In genomic region chr3:93444343-93445164, GRCm38 (mm10) we compare ENCODE assay signal across 8 mouse cellular contexts. TPM values are rescaled to one million over a fixed set of nuclear protein-coding genes. Genes with fewer than 3 reads are reported as not detected.
DNase-seq lines count a peak whose midpoint lies in the region; ATAC-seq and TF ChIP-seq lines count a peak whose summit lies in the region.

No protein-coding gene starts in this region.

- peak; percentile 61 for DNase-seq in CD4-positive, CD25-positive, alpha-beta regulatory T cell, adult 2 months (ENCODE audit: low read depth, low spot score)
- peak; percentile 94 for DNase-seq in brain, embryonic 14.5 days (ENCODE audit: low read depth)
- peak; percentile 85 for DNase-seq in forebrain, postnatal 0 days
- DNase-seq in heart, postnatal 25 days (ENCODE audit: low spot score): peak; percentile 36
- peak; percentile 47 for DNase-seq in large intestine, adult 2 months (ENCODE audit: low read depth, low spot score)
- DNase-seq in liver, postnatal 0 days: peak; percentile 55
- peak; percentile 36 for DNase-seq in thymus, postnatal 14 days

- 3% methylated on average over 56 of the region's 56 CpGs for WGBS in forebrain, postnatal 0 days
- under 1% methylated on average over 56 of the region's 56 CpGs for WGBS in large intestine, adult 2 months
- 1% methylated on average over 56 of the region's 56 CpGs for WGBS in liver, postnatal 0 days (ENCODE audit: insufficient replicate concordance)
- under 1% methylated on average over 56 of the region's 56 CpGs for WGBS in neural tube, embryonic 13.5 days

- ATAC-seq in forebrain, postnatal 0 days: peak; percentile 86
- ATAC-seq in liver, postnatal 0 days: peak; percentile 73
- peak; percentile 89 for ATAC-seq in neural tube, embryonic 13.5 days (ENCODE audit: low read depth)

- no peak for TF ChIP-seq POLR2A in brain, embryonic 14.5 days (IDR thresholded peaks at IDR 0.05; ENCODE audit: borderline replicate concordance, extremely low read depth, insufficient read depth, insufficient read length, poor library complexity, severe bottlenecking)

- peak overlapping the region; percentile 53 for H3K9ac ChIP-seq in forebrain, postnatal 0 days
- H3K9ac ChIP-seq in liver, postnatal 0 days (replicated peaks): peak overlapping the region; percentile 11; the same call in 1 of the 2 replicates
- H3K9ac ChIP-seq in neural tube, embryonic 13.5 days: peak overlapping the region; percentile 69

- no peaks in the 10 kb centered on the region for H3K4me1 ChIP-seq in forebrain, postnatal 0 days (ENCODE audit: insufficient read depth)
- H3K4me1 ChIP-seq in liver, postnatal 0 days (ENCODE audit: insufficient read depth): peaks cover 19% of the 10 kb centered on the region
- H3K4me1 ChIP-seq in neural tube, embryonic 13.5 days (replicated peaks): peaks cover 47% of the 10 kb centered on the region

- no peaks in the 10 kb centered on the region for H3K36me3 ChIP-seq in forebrain, postnatal 0 days (ENCODE audit: insufficient read depth)
- H3K36me3 ChIP-seq in liver, postnatal 0 days (replicated peaks; ENCODE audit: insufficient read depth, low read length): no peaks in the 10 kb centered on the region
- no peaks in the 10 kb centered on the region for H3K36me3 ChIP-seq in neural tube, embryonic 13.5 days

- intact Hi-C loops in heart, postnatal 25 days (cut with DNase I): no loop called here

- peaks cover 26% of the 10 kb centered on the region for H3K27me3 ChIP-seq in forebrain, postnatal 0 days (ENCODE audit: insufficient read depth, low read length)
- H3K27me3 ChIP-seq in liver, postnatal 0 days (ENCODE audit: insufficient read depth, low read length): peaks cover 60% of the 10 kb centered on the region
- H3K27me3 ChIP-seq in neural tube, embryonic 13.5 days: peaks cover 64% of the 10 kb centered on the region

- H3K4me2 ChIP-seq in forebrain, postnatal 0 days (ENCODE audit: low read depth): peak overlapping the region; percentile 93
- H3K4me2 ChIP-seq in liver, postnatal 0 days (ENCODE audit: low read depth, low read length): peak overlapping the region; percentile 87
- peak overlapping the region; percentile 95 for H3K4me2 ChIP-seq in neural tube, embryonic 13.5 days

- no peak for TF ChIP-seq CTCF in brain, embryonic 14.5 days (IDR thresholded peaks at IDR 0.05; ENCODE audit: borderline replicate concordance, extremely low read depth, insufficient read depth, insufficient read length)
- TF ChIP-seq CTCF in forebrain, postnatal 0 days (IDR thresholded peaks at IDR 0.05; ENCODE audit: low read depth): no peak; the same call in 1 of the 2 replicates
- no peak for TF ChIP-seq CTCF in liver, postnatal 0 days (IDR thresholded peaks at IDR 0.05; ENCODE audit: low read depth)

- peak overlapping the region; percentile 80 for H3K27ac ChIP-seq in forebrain, postnatal 0 days (ENCODE audit: low read depth, low read length)
- no peak overlapping the region for H3K27ac ChIP-seq in liver, postnatal 0 days (ENCODE audit: low read depth)
- H3K27ac ChIP-seq in neural tube, embryonic 13.5 days (replicated peaks): peak overlapping the region; percentile 46

- no peaks in the 10 kb centered on the region for H3K9me3 ChIP-seq in forebrain, postnatal 0 days (ENCODE audit: low read length)
- H3K9me3 ChIP-seq in liver, postnatal 0 days (ENCODE audit: low read length): no peaks in the 10 kb centered on the region
- H3K9me3 ChIP-seq in neural tube, embryonic 13.5 days: no peaks in the 10 kb centered on the region

- H3K4me3 ChIP-seq in forebrain, postnatal 0 days (ENCODE audit: low read depth, low read length): peak overlapping the region; percentile 58
- H3K4me3 ChIP-seq in liver, postnatal 0 days (ENCODE audit: low read depth, low read length): peak overlapping the region; percentile 51
- peak overlapping the region; percentile 61 for H3K4me3 ChIP-seq in neural tube, embryonic 13.5 days

- no peak for TF ChIP-seq EP300 in liver, postnatal 0 days (IDR thresholded peaks at IDR 0.05; ENCODE audit: low read depth)

RNA-seq across cellular contexts. Expression of gene Tchh, which starts 2.4 kb away (rescaled TPM):
- 0.26 and 0.67 TPM in 2 replicates for polyA plus RNA-seq in brain, embryonic 14.5 days (2012; rRNA removed)
- 0.38 and 0.57 TPM in 2 replicates for total RNA-seq in forebrain, postnatal 0 days (2014; rRNA removed)
- 0.97 and 1.3 TPM in 2 replicates for polyA plus RNA-seq in forebrain, postnatal 0 days (2015; fragmentation: Nextera tagmentation; extraction: Ambion mirVana)
- under 1 TPM; 0.03 to 0.05 TPM for total RNA-seq in heart, postnatal 25 days (2021)
- polyA plus RNA-seq in large intestine, adult 2 months (2012; rRNA removed): 0.05 TPM in 2 replicates
- 0.06 TPM in 2 replicates for polyA plus RNA-seq in liver, postnatal 0 days (2015; fragmentation: Nextera tagmentation; extraction: Ambion mirVana)
- polyA plus RNA-seq in neural tube, embryonic 13.5 days (2015; fragmentation: Nextera tagmentation; extraction: Ambion mirVana): 0.95 and 1.3 TPM in 2 replicates

RNA-seq across cellular contexts. Expression of gene Tchhl1, which starts 24.0 kb away (rescaled TPM):
- polyA plus RNA-seq in brain, embryonic 14.5 days (2012; rRNA removed): not detected in 2 replicates
- total RNA-seq in forebrain, postnatal 0 days (2014; rRNA removed): not detected in 2 replicates
- polyA plus RNA-seq in forebrain, postnatal 0 days (2015; fragmentation: Nextera tagmentation; extraction: Ambion mirVana): not detected in 2 replicates
- not detected for total RNA-seq in heart, postnatal 25 days (2021)
- not detected in 2 replicates for polyA plus RNA-seq in large intestine, adult 2 months (2012; rRNA removed)
- not detected in 2 replicates for polyA plus RNA-seq in liver, postnatal 0 days (2015; fragmentation: Nextera tagmentation; extraction: Ambion mirVana)
- polyA plus RNA-seq in neural tube, embryonic 13.5 days (2015; fragmentation: Nextera tagmentation; extraction: Ambion mirVana): not detected in 2 replicates

RNA-seq across cellular contexts. Expression of gene Rptn, which starts 51.1 kb away (rescaled TPM):
- polyA plus RNA-seq in brain, embryonic 14.5 days (2012; rRNA removed): not detected in 2 replicates
- total RNA-seq in forebrain, postnatal 0 days (2014; rRNA removed): not detected in 2 replicates
- polyA plus RNA-seq in forebrain, postnatal 0 days (2015; fragmentation: Nextera tagmentation; extraction: Ambion mirVana): not detected in 2 replicates
- not detected for total RNA-seq in heart, postnatal 25 days (2021)
- polyA plus RNA-seq in large intestine, adult 2 months (2012; rRNA removed): 0.04 TPM in 1 of 2 replicates, not detected in the other
- not detected in 2 replicates for polyA plus RNA-seq in liver, postnatal 0 days (2015; fragmentation: Nextera tagmentation; extraction: Ambion mirVana)
- not detected in 2 replicates for polyA plus RNA-seq in neural tube, embryonic 13.5 days (2015; fragmentation: Nextera tagmentation; extraction: Ambion mirVana)

Comparison
In these comparisons a context has a peak if more than half of its experiments do, and no peak if none do; other contexts are left out.
1. DNase-seq: peak in every context shown above with its lines; median percentile 94 in brain, embryonic 14.5 days; 85 in forebrain, postnatal 0 days; 61 in CD4-positive, CD25-positive, alpha-beta regulatory T cell, adult 2 months; 55 in liver, postnatal 0 days; 47 in large intestine, adult 2 months; 36 in heart, postnatal 25 days; 36 in thymus, postnatal 14 days.
2. H3K9ac ChIP-seq: peak in every context shown above with its lines; median percentile 69 in neural tube, embryonic 13.5 days; 53 in forebrain, postnatal 0 days; 11 in liver, postnatal 0 days.